Mouse (Mus musculus) G1E (cell line): ENCODE results near the gene Kcnj6.

Experiments
- CTCF ChIP-seq: IDR thresholded peaks from 2 replicates; pipeline ENCODE4 v1.5.1; 2012; ENCODE audit warnings: low read depth, low read length, inconsistent platforms, mixed read lengths
- GATA1 ChIP-seq: IDR thresholded peaks from 2 replicates; pipeline ENCODE4 v1.6.1; 2012; ENCODE audit warnings: borderline replicate concordance, low read length, inconsistent platforms, mixed read lengths
- POLR2AphosphoS5 ChIP-seq: IDR thresholded peaks from 2 replicates; pipeline ENCODE4 v1.6.1; 2012; ENCODE audit warnings: low read depth, low read length, inconsistent platforms; ENCODE audit not compliant: insufficient replicate concordance
- TAL1 ChIP-seq: conservative IDR thresholded peaks from 2 replicates; pipeline ENCODE4 v1.6.1; 2012; ENCODE audit warnings: low read depth, low read length, inconsistent platforms, mixed read lengths

DNA sequence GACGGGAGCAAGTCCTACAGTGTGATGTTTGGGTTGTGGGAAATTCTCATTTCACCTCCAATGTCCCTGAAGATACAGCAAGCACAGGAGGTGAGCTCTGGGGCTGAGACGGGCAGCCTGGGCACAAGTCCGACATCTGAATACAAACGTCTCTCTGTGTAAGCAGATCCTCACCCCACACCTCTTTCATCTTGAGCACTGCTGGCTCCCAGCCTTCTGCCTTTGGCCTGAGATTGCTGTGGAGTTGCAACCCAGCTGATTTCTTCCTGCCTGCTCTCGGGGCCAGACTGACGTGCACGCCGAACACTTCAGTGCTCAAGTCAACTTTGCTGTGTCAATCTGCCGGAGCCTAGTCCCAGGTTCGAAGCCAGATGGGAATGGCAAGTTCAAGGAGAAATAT lies 244.7 kb downstream of the Kcnj6 start:
- no peak for TF ChIP-seq CTCF
- TF ChIP-seq TAL1, result no peak
- TF ChIP-seq GATA1, result no peak
- TF ChIP-seq POLR2AphosphoS5, result no peak
